Mouse (Mus musculus) cerebellum, postnatal 4 days (tissue): ENCODE data around the gene Copz1.
"Not testable (repeated sequence)": the region's sequence is repeated elsewhere in the genome, so short reads cannot be mapped to it uniquely, and the experiment has no call there.

Source experiments
- DNase-seq, 2 experiments: peaks; one replicate each; pipeline ENCODE4 v3.0.0; 2022; ENCODE audit warnings: low spot score in 2 of 2, mixed read lengths in 1 of 2

Gene Copz1

GRCm38 (mm10) chr15:103272419-103273279 lies at the start of gene Copz1:
Copz1 (plus strand) TSS chr15:103272714.
- DNase-seq, result peak; percentile 81 to 91

DNA sequence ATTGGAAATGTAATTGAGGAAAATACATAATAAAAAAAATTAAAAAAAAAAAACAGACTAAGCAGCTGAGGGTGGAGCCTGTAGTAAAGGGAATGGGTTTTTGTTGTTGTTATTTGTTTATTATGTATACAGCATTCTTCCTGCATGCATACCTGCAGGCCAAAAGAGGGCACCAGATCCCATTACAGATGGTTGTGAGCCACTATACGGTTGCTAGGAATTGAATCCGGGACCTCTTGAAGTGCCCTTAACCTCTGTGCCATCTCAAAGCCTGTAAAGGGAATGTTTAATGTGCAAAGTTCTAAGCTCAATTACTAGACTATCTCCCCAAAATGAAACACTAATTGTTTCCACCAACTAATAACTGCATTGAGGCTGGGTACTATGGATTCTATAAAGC lies 48.4 kb upstream of the Copz1 start:
- DNase-seq, result no peak

DNA sequence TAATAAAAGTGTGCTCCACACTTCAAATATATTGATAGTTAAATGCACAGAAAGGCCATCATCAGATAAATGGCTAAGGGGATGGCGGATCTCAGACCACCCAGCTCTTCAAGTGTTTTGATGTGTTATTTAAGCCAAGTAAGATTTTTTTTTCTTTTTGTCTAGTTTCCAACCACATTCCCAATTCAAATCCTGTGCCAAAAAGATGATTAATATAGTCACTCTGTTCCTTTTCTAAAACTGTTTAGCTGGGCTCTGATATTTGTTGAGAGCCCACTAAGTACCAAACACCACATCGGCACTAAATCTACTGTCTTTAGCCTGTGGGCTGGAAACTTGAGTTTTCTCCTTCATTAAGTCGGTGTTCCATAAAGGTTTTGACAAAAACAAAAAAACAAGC lies 45.5 kb upstream of the Copz1 start:
- no peak for DNase-seq

DNA sequence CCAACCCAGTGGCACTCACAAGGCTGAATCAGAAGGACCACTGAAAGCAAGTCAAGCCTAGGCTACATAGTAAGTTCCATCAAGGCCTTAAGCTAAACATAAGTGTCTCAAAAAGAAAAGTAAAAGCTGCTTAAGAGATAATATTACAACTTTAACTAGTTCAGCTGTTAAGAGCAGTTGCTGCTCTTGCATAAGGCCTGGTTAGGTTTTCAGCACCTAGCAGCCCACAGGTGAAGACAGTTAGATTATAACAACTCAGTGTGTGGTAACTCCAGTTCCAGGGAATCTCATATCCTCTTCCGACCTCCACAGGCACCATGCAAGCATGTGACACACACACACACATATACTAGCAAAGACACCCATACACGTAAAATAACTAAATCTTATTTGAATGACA lies 44.9 kb upstream of the Copz1 start:
- no peak for DNase-seq

DNA sequence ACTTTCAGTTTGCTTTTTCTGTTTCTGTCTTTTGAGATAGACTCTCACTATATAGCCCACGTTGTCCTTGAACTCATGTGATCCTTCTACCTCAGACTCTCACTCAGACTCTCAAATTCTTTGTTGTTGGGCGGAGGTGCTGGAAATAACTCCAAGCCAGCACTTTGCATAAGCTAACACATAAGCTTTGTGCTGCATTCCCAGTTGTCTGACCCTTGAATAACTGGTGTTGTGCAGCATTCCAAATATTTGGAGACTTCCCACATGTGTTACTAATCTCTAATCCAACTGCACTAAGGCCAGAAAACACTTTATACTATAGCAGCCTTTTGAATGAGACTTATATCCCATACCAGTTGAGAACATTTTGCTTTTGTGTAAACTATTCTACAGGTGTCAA lies 43.6 kb upstream of the Copz1 start:
- no peak for DNase-seq

DNA sequence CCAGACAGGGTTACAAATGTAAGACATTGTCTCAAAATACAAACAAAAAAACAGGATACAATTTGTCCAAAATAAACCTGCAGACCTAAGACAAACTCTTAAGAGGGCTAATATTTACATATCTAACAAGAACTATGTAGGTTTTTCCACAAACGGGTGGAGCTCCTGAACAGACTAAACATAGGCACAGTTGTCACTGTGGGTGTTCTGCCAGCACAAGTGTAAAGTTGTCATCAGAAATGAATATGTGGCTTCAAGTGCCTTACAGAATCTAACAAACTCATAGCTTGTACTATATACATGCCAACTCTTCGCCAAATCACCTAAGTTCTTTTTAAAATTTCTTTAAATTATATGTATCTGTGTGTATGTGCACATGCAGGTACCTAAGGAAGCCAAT lies 39.4 kb upstream of the Copz1 start:
- DNase-seq, result no peak

DNA sequence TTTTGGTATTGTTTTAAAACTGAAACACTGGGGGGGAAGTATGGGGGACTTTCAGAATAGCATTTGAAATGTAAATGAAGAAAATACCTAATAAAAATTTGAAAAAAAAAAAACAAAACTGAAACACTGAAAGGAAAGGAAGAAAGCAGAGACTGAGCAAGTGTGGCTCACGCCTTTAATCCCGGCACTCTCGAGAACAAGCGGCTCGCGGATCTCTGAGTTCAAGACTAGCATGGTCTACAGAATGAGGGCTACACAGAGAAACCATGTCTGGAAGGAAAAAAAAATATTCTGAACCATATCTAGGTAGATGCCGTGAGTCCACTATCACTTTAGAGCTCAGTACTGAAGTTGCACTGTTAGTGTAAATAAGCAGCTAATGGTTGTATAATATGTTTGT lies 35.2 kb upstream of the Copz1 start:
- no peak for DNase-seq

GRCm38 (mm10) chr15:103239130-103239684 lies 33.3 kb upstream of the Copz1 start:
- DNase-seq, result peak; percentile 74 to 92

- peak; percentile 93 to 96 for DNase-seq
Measured at GRCm38 (mm10) chr15:103239685-103240159, 32.8 kb upstream of the Copz1 start, which contains the start of gene Cbx5. Cbx5 (minus strand) TSS chr15:103239816.

DNA sequence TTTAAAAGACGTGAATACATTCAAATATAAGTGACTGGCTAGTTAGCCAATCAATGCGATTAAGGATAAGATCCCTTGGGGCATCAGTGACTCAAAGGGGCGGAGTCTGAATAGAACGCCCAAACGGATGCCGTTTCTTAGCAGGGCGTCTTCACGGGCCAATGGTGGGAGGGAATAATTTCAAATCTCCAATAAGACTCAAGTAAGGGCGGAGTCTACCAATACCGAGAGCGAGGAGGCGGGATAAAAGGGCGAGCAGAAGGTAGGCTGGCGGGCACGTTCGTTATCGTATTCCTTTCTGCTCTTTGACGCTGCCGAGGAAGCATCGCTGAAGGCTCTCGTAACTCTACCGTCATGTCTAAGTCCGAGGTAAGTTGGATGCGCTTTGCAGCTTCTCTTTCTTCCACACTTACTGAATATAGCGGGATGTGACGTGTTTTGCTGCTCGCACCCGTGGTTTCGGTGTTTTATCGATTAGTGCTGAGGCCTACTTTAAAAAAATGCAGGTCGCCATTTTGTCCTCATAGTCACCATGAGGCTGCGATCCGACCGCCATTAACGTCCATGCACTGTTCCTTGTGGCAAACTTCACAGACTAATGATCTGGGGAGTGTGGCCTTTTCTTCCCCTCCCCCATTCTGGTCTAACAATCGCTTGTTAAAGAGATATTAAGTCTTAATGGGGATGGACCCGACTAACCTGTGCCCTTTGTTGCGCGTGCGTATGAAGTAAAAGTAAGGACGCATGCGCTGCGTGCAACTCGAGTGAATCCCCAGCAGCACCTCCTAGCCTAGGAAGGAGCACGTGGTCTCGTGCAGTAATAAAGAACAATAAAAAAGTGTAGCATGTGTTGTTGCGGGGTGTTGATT lies 32.1 kb upstream of the Copz1 start, which contains the start of gene Hnrnpa1:
Gene Hnrnpa1, plus strand, starts transcription at position 273 of the 869 bp plus-strand sequence.
- peak; percentile 68 to 87 for DNase-seq

- DNase-seq, result not testable (repeated sequence)
Measured at GRCm38 (mm10) chr15:103241071-103242018, 31.2 kb upstream of the Copz1 start.

DNA sequence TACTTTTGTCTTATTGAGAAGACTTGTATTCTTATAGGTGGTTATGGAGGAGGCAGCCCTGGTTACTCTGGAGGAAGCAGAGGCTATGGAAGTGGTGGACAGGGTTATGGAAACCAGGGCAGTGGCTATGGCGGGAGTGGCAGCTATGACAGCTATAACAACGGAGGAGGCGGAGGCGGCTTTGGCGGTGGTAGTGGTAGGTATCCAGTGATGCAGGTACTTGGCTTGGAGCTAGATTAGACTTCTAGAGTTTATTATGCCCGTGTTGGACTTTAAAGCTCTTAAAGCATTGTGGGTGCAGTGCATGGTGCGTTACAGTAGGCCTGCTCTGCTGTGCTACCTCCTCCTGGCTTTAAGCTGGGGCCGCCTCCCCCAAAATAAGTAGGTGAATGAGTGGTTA lies 29.6 kb upstream of the Copz1 start:
- no peak for DNase-seq

DNA sequence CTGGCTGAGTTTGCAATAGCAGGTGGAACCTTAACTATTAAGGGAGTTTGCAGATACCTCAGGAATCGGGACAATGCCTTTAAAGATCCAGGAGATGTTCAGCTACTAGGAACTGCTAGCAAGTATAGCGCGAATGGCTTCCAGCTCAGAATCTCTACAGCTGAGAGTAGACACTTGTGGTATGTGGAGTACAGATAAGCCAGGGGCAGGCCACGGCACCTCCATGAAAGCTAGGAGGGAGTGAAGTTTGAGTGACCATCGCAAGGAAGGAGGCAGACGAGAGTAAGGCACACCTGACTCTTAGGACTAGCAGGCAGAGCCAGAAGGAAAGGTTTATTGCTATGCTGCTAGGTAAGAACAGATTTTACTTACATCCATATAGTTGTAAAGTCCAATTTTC lies 26.9 kb upstream of the Copz1 start:
- DNase-seq, result no peak

DNA sequence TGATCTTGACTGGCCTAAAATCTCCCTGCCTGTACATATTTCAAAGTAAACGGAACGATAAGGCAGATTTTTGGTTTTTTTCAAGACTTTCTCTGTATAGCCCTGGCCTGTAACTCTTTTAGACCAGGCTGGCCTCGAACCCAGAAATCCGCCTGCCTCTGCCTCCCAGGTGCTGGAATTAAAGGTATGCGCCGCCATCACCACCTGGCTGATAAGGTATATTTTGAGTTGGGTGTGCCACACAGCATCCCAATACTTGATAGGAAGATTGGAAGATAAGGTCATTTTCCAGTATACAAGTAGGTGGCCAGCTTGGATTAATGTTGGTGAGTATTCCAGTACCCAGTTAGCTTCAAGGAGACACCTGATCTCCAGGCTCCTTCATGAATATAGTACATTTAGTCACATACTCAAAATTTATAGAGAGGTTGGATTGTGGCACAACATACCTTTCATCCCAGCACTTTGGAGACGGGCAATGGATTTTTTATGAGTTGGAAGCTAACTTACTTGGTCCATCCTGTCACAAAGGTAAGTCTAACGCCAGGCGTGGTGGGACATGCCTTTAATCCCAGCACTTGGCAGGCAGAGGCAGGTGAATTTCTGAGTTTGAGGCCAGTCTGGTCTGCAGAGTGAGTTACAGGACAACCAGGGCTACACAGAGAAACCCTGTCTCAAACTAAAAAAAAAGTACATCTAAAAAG lies 25.3 kb upstream of the Copz1 start:
- DNase-seq, result no peak

GRCm38 (mm10) chr15:103247782-103248400 lies 24.6 kb upstream of the Copz1 start:
- no peak for DNase-seq

DNA sequence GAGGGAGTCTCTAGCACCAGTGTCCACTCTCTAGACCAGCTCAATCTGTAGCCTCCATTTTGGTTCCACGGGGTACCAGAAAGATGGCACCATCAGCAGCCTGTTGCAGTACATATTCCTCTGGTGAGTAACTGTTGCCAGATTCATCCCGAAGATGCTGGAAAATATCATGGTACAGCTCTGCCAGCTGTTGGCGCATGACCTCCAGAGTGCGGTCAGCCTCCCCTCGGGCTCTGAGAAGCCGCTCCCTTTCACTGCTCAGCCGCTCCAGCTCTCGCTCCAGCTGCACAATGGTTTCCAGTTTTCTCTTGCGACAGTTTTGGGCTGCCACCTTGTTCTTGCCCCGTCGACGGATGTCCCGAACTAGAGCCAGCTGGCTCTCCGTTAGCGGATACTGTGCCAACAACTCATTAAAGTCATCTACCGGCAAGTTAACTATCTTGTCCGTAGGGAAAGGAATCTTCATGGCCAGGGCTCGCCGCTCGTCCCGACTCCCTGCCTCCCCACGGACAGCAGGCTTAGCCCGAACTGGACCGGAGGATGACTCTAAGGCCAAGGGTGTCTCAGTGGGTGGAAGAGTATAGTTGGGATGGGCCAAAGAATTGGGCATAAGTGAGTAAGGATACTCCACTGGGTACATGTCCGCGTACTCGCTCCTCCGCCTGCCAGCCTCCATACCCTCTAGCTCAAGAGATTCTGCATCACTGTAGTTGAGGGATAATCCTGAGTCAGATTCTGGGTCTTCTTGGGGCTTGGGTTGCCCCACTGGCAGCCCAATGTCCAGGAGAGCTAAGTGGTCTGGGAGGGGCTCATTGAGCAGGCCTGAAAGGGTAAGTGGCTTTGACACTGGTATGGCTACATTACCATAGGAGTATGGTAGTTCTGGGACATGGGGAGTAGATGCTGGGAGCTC lies 23.9 kb upstream of the Copz1 start:
- DNase-seq, result no peak

- DNase-seq, result not testable (repeated sequence)
Measured at GRCm38 (mm10) chr15:103249511-103249910, 23.0 kb upstream of the Copz1 start.

- DNase-seq, result peak in 1 of 2 experiments; percentile 55
Measured at GRCm38 (mm10) chr15:103250195-103250740, 22.2 kb upstream of the Copz1 start.
